Mouse (Mus musculus) liver, adult 2 months (tissue): ENCODE measurements at regions not wholly inside any gene's neighbourhood (a gene's known extent, or its start where the extent isn't known, plus 50 kb on each side); places are given as distances from the start of the nearest gene placed in this dataset.

Experiments used
- CTCF ChIP-seq: fragments of 200-500 bp; IDR thresholded peaks from 2 replicates; pipeline ENCODE4 v1.5.1; 2011; ENCODE audit warnings: low read depth, low read length, control low read depth
- POLR2A ChIP-seq: fragments of 200-500 bp; IDR thresholded peaks from 2 replicates; pipeline ENCODE4 v1.6.1; 2011; ENCODE audit warnings: low read length, control low read depth; ENCODE audit not compliant: insufficient read depth; ENCODE audit errors: extremely low read depth

DNA sequence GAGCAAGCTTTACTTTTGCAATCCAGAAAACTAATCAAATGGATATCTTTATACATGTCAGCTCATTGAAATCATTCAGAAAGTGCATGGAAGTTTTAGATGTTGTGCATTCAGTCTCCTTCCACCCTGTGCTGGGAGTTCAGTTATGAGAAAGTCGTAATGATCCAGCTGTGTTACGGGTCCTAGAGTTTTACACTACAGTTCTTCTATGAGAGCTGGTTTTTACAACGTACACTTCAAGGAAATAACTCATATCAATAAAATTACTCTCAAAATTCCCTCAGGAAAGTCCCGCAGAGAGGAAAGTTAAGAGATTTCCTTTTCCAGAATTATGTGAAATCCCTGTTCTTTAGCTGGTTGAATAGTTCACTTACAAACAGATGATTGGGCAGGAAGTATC lies 418.1 kb upstream of the Slc10a2 start:
- TF ChIP-seq CTCF = no peak
- TF ChIP-seq POLR2A = no peak
